Mouse (Mus musculus) MEL (cell line): ENCODE measurements around the gene Vti1a. TPM values are rescaled to one million over a fixed set of nuclear protein-coding genes. Genes with fewer than 3 reads are reported as not detected.

Source experiments
- DNase-seq: peaks from one replicate; pipeline ENCODE4 v3.0.0; 2011; ENCODE audit warnings: low read depth, low spot score
- H3K27ac ChIP-seq: 2 replicates; pipeline ENCODE4 v1.5.1; 2012; ENCODE audit warnings: low read depth, mild to moderate bottlenecking, control low read depth, low read length, moderate library complexity; ENCODE audit not compliant: control insufficient read depth
- H3K27me3 ChIP-seq, 2 experiments: fragments of 150-350 bp in 1 of 2; sonication (generic) in 1 of 2; 2 replicates each; pipeline ENCODE4 v1.6.1; 2012; ENCODE audit warnings: low read length in 2 of 2, mild to moderate bottlenecking in 2 of 2, improper control_type of control experiment in 1 of 2, moderate library complexity in 1 of 2; ENCODE audit not compliant: insufficient read depth in 2 of 2, control insufficient read depth in 1 of 2
- H3K36me3 ChIP-seq, 2 experiments: 2 replicates each; pipeline ENCODE4 v1.6.1; 2012 to 2014; ENCODE audit warnings: low read length in 2 of 2, improper control_type of control experiment in 1 of 2, inconsistent platforms in 1 of 2, mild to moderate bottlenecking in 1 of 2; ENCODE audit not compliant: insufficient read depth in 2 of 2, control insufficient read depth in 1 of 2
- H3K4me1 ChIP-seq, 2 experiments: fragments of 150-350 bp in 1 of 2; sonication (generic) in 1 of 2; 2 replicates each; pipeline ENCODE4 v1.6.1; 2012; ENCODE audit warnings: low read length in 2 of 2, improper control_type of control experiment in 1 of 2, mild to moderate bottlenecking in 1 of 2; ENCODE audit not compliant: insufficient read depth in 2 of 2, control insufficient read depth in 1 of 2
- H3K4me3 ChIP-seq, 2 experiments: fragments of 150-350 bp in 1 of 2; sonication (generic) in 1 of 2; 2 replicates each; pipeline ENCODE4 v1.5.1; 2012; ENCODE audit warnings: low read depth in 2 of 2, low read length in 2 of 2, mild to moderate bottlenecking in 2 of 2, moderate library complexity in 2 of 2, control low read depth in 1 of 2, improper control_type of control experiment in 1 of 2; ENCODE audit not compliant: control insufficient read depth in 1 of 2, insufficient read depth in 1 of 2
- H3K79me2 ChIP-seq: 2 replicates; pipeline ENCODE4 v1.6.1; 2012; ENCODE audit warnings: mild to moderate bottlenecking, low read length, moderate library complexity; ENCODE audit not compliant: control insufficient read depth, poor library complexity, insufficient read depth
- H3K9ac ChIP-seq: 2 replicates; pipeline ENCODE4 v1.6.1; 2012; ENCODE audit warnings: low read depth, mild to moderate bottlenecking, control low read depth, low read length, moderate library complexity; ENCODE audit not compliant: control insufficient read depth, poor library complexity, severe bottlenecking
- H3K9me3 ChIP-seq: fragments of 150-350 bp; sonication (generic); replicated peaks from 2 replicates; pipeline ENCODE4 v1.6.1; 2012; ENCODE audit warnings: mild to moderate bottlenecking, low read length, improper control_type of control experiment, moderate library complexity; ENCODE audit not compliant: insufficient read depth
- BHLHE40 ChIP-seq: IDR thresholded peaks from 2 replicates; pipeline ENCODE4 v1.6.1; 2012; ENCODE audit warnings: low read depth, mild to moderate bottlenecking, inconsistent platforms, low read length, improper control_type of control experiment, borderline replicate concordance
- CHD1 ChIP-seq: IDR thresholded peaks from 2 replicates; pipeline ENCODE4 v1.6.1; 2012; ENCODE audit warnings: low read depth, mild to moderate bottlenecking, inconsistent platforms, low read length, improper control_type of control experiment
- CHD2 ChIP-seq: IDR thresholded peaks from 2 replicates; pipeline ENCODE4 v1.6.1; 2011; ENCODE audit warnings: low read length, improper control_type of control experiment
- EP300 ChIP-seq, 2 experiments: IDR thresholded peaks; 2 replicates each; pipeline ENCODE4 v1.6.1; 2011; ENCODE audit warnings: improper control_type of control experiment in 2 of 2, low read length in 2 of 2, low read depth in 1 of 2, mild to moderate bottlenecking in 1 of 2
- GABPA ChIP-seq: IDR thresholded peaks from 2 replicates; pipeline ENCODE4 v1.6.1; 2012; ENCODE audit warnings: low read depth, mild to moderate bottlenecking, inconsistent platforms, low read length, improper control_type of control experiment, moderate library complexity
- GATA1 ChIP-seq: IDR thresholded peaks from 2 replicates; pipeline ENCODE4 v1.6.1; 2011; ENCODE audit warnings: low read depth, low read length, improper control_type of control experiment
- JUND ChIP-seq: IDR thresholded peaks from 2 replicates; pipeline ENCODE4 v1.6.1; 2011; ENCODE audit warnings: low read depth, mild to moderate bottlenecking, improper control_type of control experiment, low read length
- KAT2A ChIP-seq: conservative IDR thresholded peaks from 2 replicates; pipeline ENCODE4 v1.6.1; 2012; ENCODE audit warnings: low read depth, low read length, improper control_type of control experiment, inconsistent platforms
- MAX ChIP-seq: IDR thresholded peaks from 2 replicates; pipeline ENCODE4 v1.6.1; 2011; ENCODE audit warnings: low read length, improper control_type of control experiment
- MAZ ChIP-seq: IDR thresholded peaks from 2 replicates; pipeline ENCODE4 v1.6.1; 2012; ENCODE audit warnings: low read depth, mild to moderate bottlenecking, inconsistent platforms, low read length, improper control_type of control experiment
- MXI1 ChIP-seq: IDR thresholded peaks from 2 replicates; pipeline ENCODE4 v1.6.1; 2011; ENCODE audit warnings: mild to moderate bottlenecking, low read depth, low read length, improper control_type of control experiment
- NRF1 ChIP-seq: IDR thresholded peaks from 2 replicates; pipeline ENCODE4 v1.6.1; 2014; ENCODE audit warnings: low read depth, mild to moderate bottlenecking, inconsistent platforms, low read length, improper control_type of control experiment, moderate library complexity; ENCODE audit not compliant: poor library complexity, insufficient read depth, severe bottlenecking
- POLR2A ChIP-seq, 2 experiments: IDR thresholded peaks; 2 replicates each; pipeline ENCODE4 v1.6.1; 2011 to 2012; ENCODE audit warnings: low read length in 2 of 2, mild to moderate bottlenecking in 2 of 2, control low read depth in 1 of 2, improper control_type of control experiment in 1 of 2, low read depth in 1 of 2, moderate library complexity in 1 of 2; ENCODE audit not compliant: control insufficient read depth in 1 of 2, insufficient read depth in 1 of 2, poor library complexity in 1 of 2
- RAD21 ChIP-seq: IDR thresholded peaks from 2 replicates; pipeline ENCODE4 v1.6.1; 2011; ENCODE audit warnings: mild to moderate bottlenecking, low read depth, low read length, improper control_type of control experiment
- SIN3A ChIP-seq: IDR thresholded peaks from 2 replicates; pipeline ENCODE4 v1.6.1; 2012; ENCODE audit warnings: low read length, improper control_type of control experiment, inconsistent platforms
- TAL1 ChIP-seq: IDR thresholded peaks from 2 replicates; pipeline ENCODE4 v1.6.1; 2012; ENCODE audit warnings: mild to moderate bottlenecking, inconsistent platforms, low read length, moderate library complexity, mixed read lengths
- TCF12 ChIP-seq: IDR thresholded peaks from 2 replicates; pipeline ENCODE4 v1.6.1; 2014; ENCODE audit warnings: low read depth, mild to moderate bottlenecking, inconsistent platforms, low read length, improper control_type of control experiment, moderate library complexity
- USF1 ChIP-seq: IDR thresholded peaks from 2 replicates; pipeline ENCODE4 v1.6.1; 2014; ENCODE audit warnings: low read depth, mild to moderate bottlenecking, inconsistent platforms, low read length, improper control_type of control experiment, moderate library complexity
- ZMIZ1 ChIP-seq: IDR thresholded peaks from 2 replicates; pipeline ENCODE4 v1.6.1; 2012; ENCODE audit warnings: low read depth, mild to moderate bottlenecking, inconsistent platforms, low read length, improper control_type of control experiment, moderate library complexity
- ZNF384 ChIP-seq: IDR thresholded peaks from 2 replicates; pipeline ENCODE4 v1.6.1; 2012; ENCODE audit warnings: low read depth, mild to moderate bottlenecking, inconsistent platforms, low read length, improper control_type of control experiment
- polyA plus RNA-seq, 2 experiments: library from polyadenylated mRNA; stranded (reverse) in 1 of 2; unstranded in 1 of 2; fragments of >175 nt in 1 of 2; fragments of >200 nt in 1 of 2; gene quantifications; 2 replicates each; pipeline versions ENCODE4 v1.2.1 to v1.2.4; 2012; ENCODE audit warnings: low replicate concordance in 2 of 2, low read depth in 1 of 2; ENCODE audit not compliant: insufficient read length in 2 of 2, insufficient read depth in 1 of 2, missing spikeins in 1 of 2
- total RNA-seq: library from RNA; depleted of rRNA; stranded (reverse); fragments of 300-350 nt; gene quantifications from 2 replicates; pipeline ENCODE4 v1.2.3, GENCODE M21; 2012

The Vti1a gene
- total and polyA plus RNA-seq, 3 experiments = 37.2 to 119 (median 42.8) TPM

- no peaks in the 10 kb centered on the region for H3K27me3 ChIP-seq
- H3K4me3 ChIP-seq = no peak overlapping the region
- H3K27ac ChIP-seq = no peak overlapping the region
- TF ChIP-seq GABPA (no peak), USF1 (no peak), ZNF384 (no peak), MAZ (no peak), CHD2 (no peak), ZMIZ1 (no peak), JUND (no peak), BHLHE40 (no peak), SIN3A (no peak), POLR2A (IDR thresholded peaks at IDR 0.05; ENCODE audit: control insufficient read depth in 1 of 2, insufficient read depth in 1 of 2, low read depth in 1 of 2, low read length in 2 of 2, poor library complexity in 1 of 2) (no peak), MXI1 (no peak), TCF12 (no peak), TAL1 (no peak), NRF1 (no peak), CHD1 (no peak), RAD21 (no peak), GATA1 (no peak)
- peaks cover 0 to 5% of the 10 kb centered on the region in 2 experiments; a peak in 3 of 4 replicates for H3K36me3 ChIP-seq
- no peaks in the 10 kb centered on the region for H3K4me1 ChIP-seq
- H3K79me2 ChIP-seq = no peaks in the 10 kb centered on the region; the same call in 1 of the 2 replicates
- DNase-seq = no peak
- no peaks in the 10 kb centered on the region for H3K9me3 ChIP-seq
- no peak overlapping the region for H3K9ac ChIP-seq
These were observed 46.5 kb downstream of the Vti1a start for GRCm38 (mm10) chr19:55362606-55363005.

DNA sequence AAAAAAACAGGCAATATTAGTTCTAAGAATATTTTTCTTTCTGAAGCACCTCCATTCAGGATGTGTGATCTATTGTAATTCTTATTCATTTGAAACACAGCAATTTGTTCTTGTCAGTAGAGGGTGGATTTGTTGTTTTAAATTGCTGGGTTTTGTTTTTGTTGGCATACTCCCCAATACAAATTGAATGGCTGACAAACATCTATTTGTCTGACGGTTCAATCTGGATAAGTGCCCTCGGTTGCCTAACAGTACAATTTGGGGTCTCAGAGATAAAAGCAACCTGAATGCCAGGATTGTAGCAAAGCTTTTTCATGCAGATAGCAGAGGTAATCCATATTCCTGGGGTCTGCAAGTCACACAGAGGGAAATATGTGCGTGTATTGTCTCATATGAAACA lies 53.6 kb downstream of the Vti1a start:
- Histone ChIP-seq H3K9me3 (no peaks in the 10 kb centered on the region), H3K27ac (no peak overlapping the region), H3K4me1 (no peaks in the 10 kb centered on the region), H3K36me3 (peaks cover 0 to 5% of the 10 kb centered on the region in 2 experiments; a peak in 2 of 4 replicates), H3K9ac (no peak overlapping the region), H3K4me3 (no peak overlapping the region), H3K79me2 (no peaks in the 10 kb centered on the region), H3K27me3 (no peaks in the 10 kb centered on the region)
- no peak for TF ChIP-seq KAT2A
- no peak for TF ChIP-seq USF1
- no peak for TF ChIP-seq MAX
- no peak for TF ChIP-seq TCF12
- TF ChIP-seq GABPA = no peak
- TF ChIP-seq NRF1 = no peak
- no peak for TF ChIP-seq EP300 (IDR thresholded peaks at IDR 0.05; ENCODE audit: low read depth in 1 of 2, low read length in 2 of 2)
- TF ChIP-seq MAZ = no peak
- DNase-seq = no peak
